Mouse (Mus musculus) brain, embryonic 14.5 days (tissue): ENCODE measurements around the gene Hs6st2.

Experiments
- CTCF ChIP-seq: fragments of 200-500 bp; IDR thresholded peaks from 2 replicates; pipeline ENCODE4 v1.5.1; 2012; ENCODE audit warnings: inconsistent platforms, mild to moderate bottlenecking, moderate library complexity, borderline replicate concordance; ENCODE audit not compliant: insufficient read depth, insufficient read length; ENCODE audit errors: extremely low read depth
- POLR2A ChIP-seq: fragments of 200-500 bp; IDR thresholded peaks from 2 replicates; pipeline ENCODE4 v1.6.1; 2012; ENCODE audit warnings: mild to moderate bottlenecking, inconsistent platforms, borderline replicate concordance; ENCODE audit not compliant: poor library complexity, insufficient read depth, insufficient read length, severe bottlenecking; ENCODE audit errors: extremely low read depth

DNA sequence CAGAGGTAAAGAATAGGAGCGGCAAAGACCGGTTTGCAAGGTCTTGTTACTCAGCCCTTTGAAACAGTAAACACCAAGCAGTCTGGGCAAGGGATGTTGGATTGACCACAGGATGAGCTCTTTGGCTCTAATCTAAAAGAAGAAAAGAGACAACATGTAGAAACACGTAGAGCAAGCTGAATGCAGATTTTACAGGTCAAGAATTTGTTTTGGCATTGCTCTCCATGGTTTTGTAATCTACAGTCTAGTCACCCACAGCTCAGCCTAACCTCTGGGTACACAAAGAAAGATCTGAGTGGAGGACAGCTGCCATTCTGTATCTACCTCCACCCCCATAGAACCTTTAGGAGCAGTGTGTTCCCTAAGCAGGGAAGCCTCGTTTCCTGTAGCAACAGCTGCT, 175.1 kb downstream of the Hs6st2 start:
- no peak for TF ChIP-seq CTCF
- no peak for TF ChIP-seq POLR2A
